Mouse (Mus musculus) common myeloid progenitor, adult 5-6 weeks (primary cell): ENCODE results near the gene Psmb8. TPM values are rescaled to one million over a fixed set of nuclear protein-coding genes. Genes with fewer than 3 reads are reported as not detected.

Experiments
- ATAC-seq: replicated peaks from 2 replicates; pipeline ENCODE4 v1.8.0; 2016; ENCODE audit warnings: low read depth, mild to moderate bottlenecking, moderate TSS enrichment, inconsistent platforms; ENCODE audit not compliant: poor library complexity, severe bottlenecking
- total RNA-seq: library from RNA; stranded (forward); fragments of 200-1000, 187-1606 nt; gene quantifications from 2 replicates; pipeline ENCODE4 v1.2.3, GENCODE M21; 2017

Gene Psmb8
- total RNA-seq, 1 experiment from 2014 or later: 480 TPM

GRCm38 (mm10) chr17:34240366-34240765 lies 42.8 kb downstream of the Psmb8 start:
- ATAC-seq: no peak

DNA sequence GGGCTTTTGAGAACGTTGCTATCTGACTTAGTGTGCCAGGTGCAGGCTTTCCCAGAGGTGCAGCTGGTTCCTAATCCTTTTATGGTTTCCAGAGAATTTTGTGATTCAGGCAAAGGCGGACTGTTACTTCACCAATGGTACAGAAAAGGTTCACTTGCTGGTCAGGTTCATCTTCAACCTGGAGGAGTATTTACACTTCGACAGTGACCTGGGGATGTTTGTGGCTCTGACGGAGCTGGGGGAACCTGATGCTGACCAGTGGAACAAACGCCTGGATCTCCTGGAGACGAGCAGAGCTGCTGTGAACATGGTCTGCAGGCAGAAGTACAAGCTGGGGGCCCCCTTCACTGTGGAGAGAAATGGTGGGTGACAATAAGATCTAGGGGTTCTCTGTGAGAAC lies 43.4 kb downstream of the Psmb8 start:
- ATAC-seq: no peak

GRCm38 (mm10) chr17:34244656-34245055 lies 47.1 kb downstream of the Psmb8 start:
- ATAC-seq: no peak

DNA sequence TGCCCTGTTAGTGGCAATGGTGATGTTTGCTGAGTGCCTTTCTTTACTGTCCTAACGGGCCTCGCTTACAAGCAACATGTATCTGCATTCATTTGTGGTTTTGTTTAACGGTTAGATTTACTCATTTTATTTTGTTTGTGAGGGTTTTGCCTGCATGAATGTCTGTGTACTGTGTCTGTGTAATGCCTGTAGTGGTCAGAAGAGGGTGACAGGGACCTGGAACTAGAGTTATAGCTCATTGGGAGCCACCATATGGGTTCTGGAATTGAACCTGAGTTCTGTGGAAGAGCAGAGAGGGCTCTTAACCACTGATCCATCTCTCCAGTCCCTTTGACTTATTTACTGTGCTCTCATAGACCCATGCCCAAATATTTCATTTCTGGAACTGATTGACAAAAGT lies 49.5 kb downstream of the Psmb8 start:
- no peak for ATAC-seq

- ATAC-seq: peak; percentile 78
These were observed 51.2 kb downstream of the Psmb8 start for GRCm38 (mm10) chr17:34248764-34249163.

- ATAC-seq: no peak
These were observed 51.8 kb downstream of the Psmb8 start for GRCm38 (mm10) chr17:34249361-34249760.

- ATAC-seq: peak; percentile 59; the same call in 1 of the 2 replicates
These were observed 52.4 kb downstream of the Psmb8 start for GRCm38 (mm10) chr17:34249878-34250277.

Other genes with a start within 250 kb of the Psmb8 start
- gene B3galt4, start 246.2 kb upstream of the Psmb8 start, total RNA-seq: 2.6 and 2.7 TPM in 2 replicates
- 13.0 and 16.4 TPM in 2 replicates for gene Vps52, start 241.9 kb upstream of the Psmb8 start, total RNA-seq
- gene Rps18, start 241.7 kb upstream of the Psmb8 start, total RNA-seq: 1,549 and 1,746 TPM in 2 replicates
- gene H2-K1, start 197.4 kb upstream of the Psmb8 start, total RNA-seq: 983 and 1,076 TPM in 2 replicates
- 11.9 and 12.8 TPM in 2 replicates for gene Ring1, start 173.0 kb upstream of the Psmb8 start, total RNA-seq
- 43.8 and 60.6 TPM in 2 replicates for gene H2-Ke6, start 169.7 kb upstream of the Psmb8 start, total RNA-seq
- gene Slc39a7, start 166.0 kb upstream of the Psmb8 start, total RNA-seq: 70.5 and 100 TPM in 2 replicates
- gene Rxrb, start 165.9 kb upstream of the Psmb8 start, total RNA-seq: 34.1 and 36.3 TPM in 2 replicates
- 4.1 and 10.4 TPM in 2 replicates for gene Col11a2, start 158.3 kb upstream of the Psmb8 start, total RNA-seq
- 7.8 and 10.5 TPM in 2 replicates for gene H2-Oa, start 105.4 kb upstream of the Psmb8 start, total RNA-seq
- gene H2-DMa, start 78.2 kb upstream of the Psmb8 start, total RNA-seq: 90.2 and 104 TPM in 2 replicates
- gene Brd2, start 75.1 kb upstream of the Psmb8 start, total RNA-seq: 347 and 388 TPM in 2 replicates
- gene H2-DMb2, start 54.4 kb upstream of the Psmb8 start, total RNA-seq: 3.3 and 5.5 TPM in 2 replicates
- gene H2-DMb1, start 44.6 kb upstream of the Psmb8 start, total RNA-seq: 31.9 and 35.1 TPM in 2 replicates
- gene Tap1, start 10.2 kb upstream of the Psmb8 start, total RNA-seq: 77.8 and 120 TPM in 2 replicates
- gene Psmb9, start 10.0 kb upstream of the Psmb8 start, total RNA-seq: 75.3 and 119 TPM in 2 replicates
- gene Tap2, start 5.8 kb downstream of the Psmb8 start, total RNA-seq: 80.1 and 87.6 TPM in 2 replicates
- 25.5 and 27.7 TPM in 2 replicates for gene H2-Ob, start 41.2 kb downstream of the Psmb8 start, total RNA-seq
- gene H2-Ab1, start 60.0 kb downstream of the Psmb8 start, total RNA-seq: 67.2 and 91.5 TPM in 2 replicates
- gene H2-Aa, start 90.1 kb downstream of the Psmb8 start, total RNA-seq: 17.1 and 26.2 TPM in 2 replicates
- gene H2-Eb1, start 108.1 kb downstream of the Psmb8 start, total RNA-seq: 17.3 and 17.9 TPM in 2 replicates
- gene H2-Eb2, start 127.9 kb downstream of the Psmb8 start, total RNA-seq: not detected in 2 replicates
- gene Btnl2, start 157.1 kb downstream of the Psmb8 start, total RNA-seq: not detected in 2 replicates
- gene Btnl1, start 179.4 kb downstream of the Psmb8 start, total RNA-seq: not detected in 2 replicates
- gene BC051142, start 201.1 kb downstream of the Psmb8 start, total RNA-seq: 4.2 and 6.4 TPM in 2 replicates